Mouse (Mus musculus): Measurements from ENCODE around the gene Cybrd1. TPM values are rescaled to one million over a fixed set of nuclear protein-coding genes. Genes with fewer than 3 reads are reported as not detected.

Gene Cybrd1
- polyA plus RNA-seq, 1 experiment from 2014 or later: 13.0 TPM

- TF ChIP-seq EP300 (optimal IDR thresholded peaks at IDR 0.05) (no peak), CTCF (IDR thresholded peaks at IDR 0.05; ENCODE audit: low read depth) (no peak)
- 81% methylated on average over 10 of the region's 10 CpGs for WGBS
- H3K4me2 ChIP-seq (replicated peaks; ENCODE audit: low read depth): no peak overlapping the region
These were observed 62.0 kb downstream of the Cybrd1 start for GRCm38 (mm10) chr2:71179716-71180115.

DNA sequence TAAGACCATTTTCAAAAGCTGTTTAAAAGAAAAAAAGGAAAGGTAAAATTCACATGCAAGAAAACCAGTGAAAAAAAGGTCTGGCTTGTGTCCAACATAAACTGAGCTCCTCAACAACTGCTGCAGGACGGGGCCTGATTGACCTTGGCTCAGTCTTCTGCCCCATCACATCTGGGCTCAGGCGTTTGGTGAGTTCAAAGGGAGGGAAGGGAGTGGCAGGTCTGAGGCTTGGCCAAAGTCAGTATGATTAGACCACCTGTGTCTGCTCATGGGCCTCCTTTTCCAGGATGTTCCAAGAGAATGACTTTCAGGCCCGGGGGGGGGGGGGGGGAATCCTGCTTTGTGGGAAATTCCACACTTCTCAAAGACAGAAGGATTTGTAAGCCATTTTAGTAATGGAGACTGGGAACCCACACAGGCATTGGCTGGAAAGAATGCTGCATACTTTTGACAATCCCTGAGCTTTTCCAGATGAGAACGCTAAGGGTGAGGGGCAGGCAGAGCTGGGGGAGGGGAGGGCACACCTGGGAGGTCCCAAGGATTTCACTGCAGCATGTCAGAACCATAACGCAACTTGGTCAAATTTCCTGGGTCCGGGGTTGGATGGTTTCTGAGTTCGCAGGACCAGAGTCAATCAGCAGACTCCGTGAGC, 63.0 kb downstream of the Cybrd1 start:
- Histone ChIP-seq H3K36me3 (ENCODE audit: control insufficient read depth, insufficient read depth, low read length) (no peaks in the 10 kb centered on the region), H3K27ac (replicated peaks) (no peak overlapping the region), H3K9ac (ENCODE audit: low read length) (no peak overlapping the region), H3K27me3 (ENCODE audit: control insufficient read depth, insufficient read depth, low read length) (no peaks in the 10 kb centered on the region), H3K4me2 (replicated peaks; ENCODE audit: low read depth) (no peak overlapping the region), H3K4me1 (replicated peaks; ENCODE audit: control insufficient read depth, insufficient read depth) (no peaks in the 10 kb centered on the region), H3K4me3 (ENCODE audit: low read depth, low read length) (no peak overlapping the region), H3K9me3 (ENCODE audit: control insufficient read depth, low read length) (no peaks in the 10 kb centered on the region)
- DNase-seq (ENCODE audit: low spot score) (no peak), ATAC-seq (ENCODE audit: low FRiP score, low TSS enrichment) (no peak)
- WGBS: 48% methylated on average over 7 of the region's 8 CpGs
- TF ChIP-seq EP300 (optimal IDR thresholded peaks at IDR 0.05): no peak
- no peak for TF ChIP-seq CTCF (IDR thresholded peaks at IDR 0.05; ENCODE audit: low read depth)

More at GRCm38 (mm10) chr2:71179716-71180115, 62.0 kb downstream of the Cybrd1 start:
- H3K4me3 ChIP-seq (ENCODE audit: low read depth, low read length): no peak overlapping the region
- H3K27ac ChIP-seq (replicated peaks): no peak overlapping the region
- H3K36me3 ChIP-seq (ENCODE audit: control insufficient read depth, insufficient read depth, low read length): no peaks in the 10 kb centered on the region
- H3K9me3 ChIP-seq (ENCODE audit: control insufficient read depth, low read length): no peaks in the 10 kb centered on the region
- H3K27me3 ChIP-seq (ENCODE audit: control insufficient read depth, insufficient read depth, low read length): no peaks in the 10 kb centered on the region
- H3K4me1 ChIP-seq (replicated peaks; ENCODE audit: control insufficient read depth, insufficient read depth): no peaks in the 10 kb centered on the region
- ATAC-seq (ENCODE audit: low FRiP score, low TSS enrichment) (no peak), DNase-seq (ENCODE audit: low spot score) (no peak)
- H3K9ac ChIP-seq (ENCODE audit: low read length): no peak overlapping the region

DNA sequence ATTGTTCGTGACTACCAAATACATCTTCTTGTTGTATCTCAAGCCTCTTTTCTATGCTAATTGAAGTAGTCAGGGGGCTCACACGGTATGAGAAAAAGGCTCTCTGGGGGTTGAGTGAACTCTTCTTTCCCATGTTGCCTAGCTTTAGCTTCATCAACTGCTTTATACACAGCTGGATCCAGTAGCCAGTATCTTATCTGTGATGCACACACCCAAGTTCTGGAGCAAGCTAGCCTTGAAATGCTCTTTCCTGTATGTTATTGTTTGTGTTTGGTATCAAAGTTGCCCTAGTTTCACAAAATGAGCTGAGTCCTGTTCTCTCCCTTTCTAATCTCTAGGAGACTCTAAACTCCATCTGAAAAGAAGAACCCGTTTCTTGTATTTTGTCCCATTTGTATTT, 70.2 kb downstream of the Cybrd1 start:
- H3K27ac ChIP-seq (replicated peaks): no peak overlapping the region
- no peak for TF ChIP-seq EP300 (optimal IDR thresholded peaks at IDR 0.05)
- TF ChIP-seq CTCF (IDR thresholded peaks at IDR 0.05; ENCODE audit: low read depth): no peak
- 65% methylated on average over 3 of the region's 3 CpGs for WGBS
- H3K36me3 ChIP-seq (ENCODE audit: control insufficient read depth, insufficient read depth, low read length): no peaks in the 10 kb centered on the region
- no peak overlapping the region for H3K4me2 ChIP-seq (replicated peaks; ENCODE audit: low read depth)
- H3K4me3 ChIP-seq (ENCODE audit: low read depth, low read length): no peak overlapping the region
- ATAC-seq (ENCODE audit: low FRiP score, low TSS enrichment): no peak
- no peak overlapping the region for H3K9ac ChIP-seq (ENCODE audit: low read length)
- DNase-seq (ENCODE audit: low spot score): no peak
- H3K4me1 ChIP-seq (replicated peaks; ENCODE audit: control insufficient read depth, insufficient read depth): no peaks in the 10 kb centered on the region
- no peaks in the 10 kb centered on the region for H3K9me3 ChIP-seq (ENCODE audit: control insufficient read depth, low read length)
- H3K27me3 ChIP-seq (ENCODE audit: control insufficient read depth, insufficient read depth, low read length): no peaks in the 10 kb centered on the region

GRCm38 (mm10) chr2:71188861-71189260, 71.1 kb downstream of the Cybrd1 start:
- Histone ChIP-seq H3K4me1 (replicated peaks; ENCODE audit: control insufficient read depth, insufficient read depth) (no peaks in the 10 kb centered on the region), H3K36me3 (ENCODE audit: control insufficient read depth, insufficient read depth, low read length) (no peaks in the 10 kb centered on the region), H3K27ac (replicated peaks) (no peak overlapping the region), H3K27me3 (ENCODE audit: control insufficient read depth, insufficient read depth, low read length) (no peaks in the 10 kb centered on the region), H3K4me2 (replicated peaks; ENCODE audit: low read depth) (no peak overlapping the region), H3K9ac (ENCODE audit: low read length) (no peak overlapping the region), H3K9me3 (ENCODE audit: control insufficient read depth, low read length) (no peaks in the 10 kb centered on the region), H3K4me3 (ENCODE audit: low read depth, low read length) (no peak overlapping the region)
- no peak for ATAC-seq (ENCODE audit: low FRiP score, low TSS enrichment)
- 23% methylated on average over 2 of the region's 2 CpGs for WGBS
- TF ChIP-seq CTCF (IDR thresholded peaks at IDR 0.05; ENCODE audit: low read depth) (no peak), EP300 (optimal IDR thresholded peaks at IDR 0.05) (no peak)
- DNase-seq (ENCODE audit: low spot score): no peak

DNA sequence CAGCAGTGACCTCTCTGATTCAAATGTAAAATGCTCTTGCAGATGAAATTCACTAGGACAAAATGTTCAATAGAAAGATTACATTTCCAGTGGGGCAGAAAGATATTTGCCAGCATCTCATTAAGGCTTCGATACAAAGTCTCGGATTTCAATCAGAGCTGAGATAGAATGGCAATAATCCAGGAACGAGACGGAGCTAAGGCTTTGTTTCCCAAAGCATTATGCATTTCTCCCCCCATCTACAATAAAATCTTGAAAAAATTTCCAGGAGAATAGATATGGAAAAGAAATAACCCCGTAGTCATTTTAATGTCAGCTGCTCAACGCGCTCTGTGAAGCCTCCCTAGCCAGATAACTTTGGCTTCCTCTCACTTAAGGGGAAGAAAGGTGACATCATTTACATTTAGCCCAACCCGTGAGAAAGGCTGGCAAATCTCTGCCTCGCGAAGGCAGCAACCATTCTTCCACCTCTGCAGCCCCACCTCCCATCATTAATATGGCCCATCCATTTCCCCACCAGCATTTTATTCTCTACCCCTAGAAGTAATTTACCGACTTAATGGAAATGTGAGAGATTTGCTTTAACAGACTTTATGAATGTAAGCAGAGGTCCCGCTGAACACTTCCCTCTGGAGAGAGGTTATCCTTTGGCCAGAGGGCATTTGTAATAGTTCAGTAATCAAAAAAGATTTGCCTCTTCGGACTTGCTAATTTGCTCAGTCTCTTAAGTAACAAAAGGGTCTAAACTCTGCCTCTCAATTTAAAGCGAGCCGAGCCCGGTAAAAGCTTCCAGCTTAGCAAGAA, 73.9 kb downstream of the Cybrd1 start:
- TF ChIP-seq EP300 (optimal IDR thresholded peaks at IDR 0.05) (no peak), CTCF (IDR thresholded peaks at IDR 0.05; ENCODE audit: low read depth) (no peak)

More for the DNA sequence above, 73.9 kb downstream of the Cybrd1 start:
- H3K36me3 ChIP-seq (ENCODE audit: control insufficient read depth, insufficient read depth, low read length): no peaks in the 10 kb centered on the region
- H3K4me2 ChIP-seq (replicated peaks; ENCODE audit: low read depth): no peak overlapping the region
- H3K4me1 ChIP-seq (replicated peaks; ENCODE audit: control insufficient read depth, insufficient read depth): no peaks in the 10 kb centered on the region
- no peak for DNase-seq (ENCODE audit: low spot score)
- no peak overlapping the region for H3K4me3 ChIP-seq (ENCODE audit: low read depth, low read length)
- H3K27ac ChIP-seq (replicated peaks): no peak overlapping the region
- 26% methylated on average over 16 of the region's 16 CpGs for WGBS
- H3K9me3 ChIP-seq (ENCODE audit: control insufficient read depth, low read length): no peaks in the 10 kb centered on the region
- H3K27me3 ChIP-seq (ENCODE audit: control insufficient read depth, insufficient read depth, low read length): no peaks in the 10 kb centered on the region
- H3K9ac ChIP-seq (ENCODE audit: low read length): no peak overlapping the region
- ATAC-seq (ENCODE audit: low FRiP score, low TSS enrichment): no peak

Measured in stomach, postnatal 0 days (tissue).